Mouse (Mus musculus) ES-E14 (cell line): ENCODE data around the gene Tbc1d13.
A peak's percentile ranks its signal among the peaks of the same experiment; 100 is the strongest.

Experiments
- CHD2 ChIP-seq: IDR thresholded peaks from 2 replicates; pipeline ENCODE4 v1.6.1; 2014; ENCODE audit warnings: mild to moderate bottlenecking, low read depth, low read length, inconsistent platforms
- HCFC1 ChIP-seq: IDR thresholded peaks from 2 replicates; pipeline ENCODE4 v1.6.1; 2012; ENCODE audit warnings: low read length, inconsistent platforms, borderline replicate concordance; ENCODE audit not compliant: insufficient read depth
- ZNF384 ChIP-seq: IDR thresholded peaks from 2 replicates; pipeline ENCODE4 v1.6.1; 2012; ENCODE audit warnings: low read depth, low read length, inconsistent platforms

GRCm38 (mm10) chr2:30177700-30178675 is 44.4 kb downstream of the Tbc1d13 start, which contains the start of gene Spout1:
- TF ChIP-seq HCFC1, result peak; percentile 87
- no peak for TF ChIP-seq ZNF384
- TF ChIP-seq CHD2, result peak; percentile 55; the same call in 1 of the 2 replicates
